Mouse (Mus musculus) myocyte (in vitro differentiated cells): ENCODE results near the gene Epha5. TPM values are rescaled to one million over a fixed set of nuclear protein-coding genes. Genes with fewer than 3 reads are reported as not detected.

Source experiments
- H3K27me3 ChIP-seq: one replicate; pipeline ENCODE4 v1.6.1; 2011; ENCODE audit not compliant: control insufficient read depth, insufficient read depth, insufficient read length
- H3K36me3 ChIP-seq: one replicate; pipeline ENCODE4 v1.6.1; 2011; ENCODE audit not compliant: control insufficient read depth, insufficient read depth
- H3K4me2 ChIP-seq: one replicate; pipeline ENCODE4 v1.6.1; 2011; ENCODE audit warnings: low read depth, control low read depth
- H3K4me3 ChIP-seq: one replicate; pipeline ENCODE4 v1.5.1; 2011; ENCODE audit warnings: mild to moderate bottlenecking, control low read depth, moderate library complexity
- H3K79me2 ChIP-seq: one replicate; pipeline ENCODE4 v1.6.1; 2011; ENCODE audit not compliant: control insufficient read depth, insufficient read depth
- H3ac ChIP-seq: one replicate; pipeline ENCODE4 v1.6.1; 2011; ENCODE audit not compliant: control insufficient read depth, insufficient read length
- CEBPB ChIP-seq: IDR thresholded peaks from 2 replicates; pipeline ENCODE4 v1.6.1; 2011; ENCODE audit warnings: mild to moderate bottlenecking, moderate library complexity; ENCODE audit not compliant: poor library complexity, insufficient read depth, severe bottlenecking
- E2F4 ChIP-seq: IDR thresholded peaks from one replicate; pipeline ENCODE4 v1.6.1; 2011; ENCODE audit warnings: mild to moderate bottlenecking, control low read depth, moderate library complexity; ENCODE audit not compliant: insufficient read depth
- MAX ChIP-seq: IDR thresholded peaks from one replicate; pipeline ENCODE4 v1.6.1; 2011; ENCODE audit warnings: low read depth, mild to moderate bottlenecking, control low read depth
- MYOD1 ChIP-seq, 3 experiments: IDR thresholded peaks; one replicate each; pipeline ENCODE4 v1.6.1; 2011; ENCODE audit warnings: control low read depth in 2 of 3, low read depth in 2 of 3, mild to moderate bottlenecking in 2 of 3, moderate library complexity in 1 of 3; ENCODE audit not compliant: insufficient read length in 2 of 3, control insufficient read depth in 1 of 3
- MYOG ChIP-seq, 3 experiments: IDR thresholded peaks; one replicate each; pipeline ENCODE4 v1.6.1; 2011; ENCODE audit warnings: control low read depth in 2 of 3, low read depth in 2 of 3, mild to moderate bottlenecking in 2 of 3; ENCODE audit not compliant: insufficient read length in 2 of 3, control insufficient read depth in 1 of 3, insufficient read depth in 1 of 3
- POLR2A ChIP-seq: IDR thresholded peaks from one replicate; pipeline ENCODE4 v1.6.1; 2011; ENCODE audit warnings: low read depth, mild to moderate bottlenecking, control low read depth, moderate library complexity; ENCODE audit not compliant: insufficient read length
- POLR2AphosphoS2 ChIP-seq: IDR thresholded peaks from one replicate; pipeline ENCODE4 v1.6.1; 2011; ENCODE audit warnings: low read depth, control low read depth; ENCODE audit not compliant: insufficient read length
- REST ChIP-seq: IDR thresholded peaks from one replicate; pipeline ENCODE4 v1.6.1; 2011; ENCODE audit warnings: mild to moderate bottlenecking, control low read depth, moderate library complexity; ENCODE audit not compliant: insufficient read depth, insufficient read length
- SRF ChIP-seq: IDR thresholded peaks from one replicate; pipeline ENCODE4 v1.6.1; 2011; ENCODE audit warnings: low read depth; ENCODE audit not compliant: control insufficient read depth, insufficient read length
- TCF12 ChIP-seq: IDR thresholded peaks from one replicate; pipeline ENCODE4 v1.6.1; 2011; ENCODE audit warnings: mild to moderate bottlenecking, control low read depth; ENCODE audit not compliant: poor library complexity, insufficient read depth, severe bottlenecking
- TCF3 ChIP-seq: IDR thresholded peaks from one replicate; pipeline ENCODE4 v1.6.1; 2011; ENCODE audit warnings: low read depth, control low read depth; ENCODE audit not compliant: insufficient read length
- USF1 ChIP-seq: IDR thresholded peaks from one replicate; pipeline ENCODE4 v1.6.1; 2011; ENCODE audit warnings: low read depth, mild to moderate bottlenecking, control low read depth, moderate library complexity
- polyA plus RNA-seq: library from polyadenylated mRNA; unstranded; fragments of >200 nt; fragmentation: generic; extraction: Trizol; gene quantifications from one replicate; pipeline ENCODE4 v1.2.1, GENCODE M21; 2012; ENCODE audit warnings: missing spikeins

Epha5 gene
- polyA plus RNA-seq: not detected

- Histone ChIP-seq H3K36me3 (no peaks in the 10 kb centered on the region), H3K79me2 (no peaks in the 10 kb centered on the region), H3K4me3 (no peak within 1 kb of the TSS), H3ac (no peak within 1 kb of the TSS), H3K4me2 (peak within 1 kb of the TSS; percentile 12), H3K27me3 (no peaks in the 10 kb centered on the region)
- TF ChIP-seq MYOG (IDR thresholded peaks at IDR 0.05; ENCODE audit: control insufficient read depth in 1 of 3, insufficient read depth in 1 of 3, insufficient read length in 2 of 3, low read depth in 2 of 3): no peak
- no peak for TF ChIP-seq POLR2AphosphoS2
- TF ChIP-seq TCF3: no peak
- TF ChIP-seq USF1: no peak
- TF ChIP-seq MAX: no peak
These were observed at the start of gene Epha5 for GRCm38 (mm10) chr5:84417062-84417879. Gene Epha5 (minus strand): TSS chr5:84417382.

- Histone ChIP-seq H3ac (no peak overlapping the region), H3K36me3 (no peaks in the 10 kb centered on the region), H3K4me3 (no peak overlapping the region), H3K4me2 (no peak overlapping the region), H3K27me3 (no peaks in the 10 kb centered on the region), H3K79me2 (no peaks in the 10 kb centered on the region)
- no peak for TF ChIP-seq USF1
These were observed 39.0 kb upstream of the Epha5 start for GRCm38 (mm10) chr5:84456216-84456615.

GRCm38 (mm10) chr5:84454641-84455040, 37.5 kb upstream of the Epha5 start:
- Histone ChIP-seq H3K4me3 (no peak overlapping the region), H3K27me3 (no peaks in the 10 kb centered on the region), H3K36me3 (no peaks in the 10 kb centered on the region), H3K4me2 (no peak overlapping the region), H3K79me2 (no peaks in the 10 kb centered on the region), H3ac (no peak overlapping the region)
- TF ChIP-seq POLR2A (no peak), CEBPB (no peak), MAX (no peak), E2F4 (no peak), TCF3 (no peak), REST (no peak), POLR2AphosphoS2 (no peak), USF1 (no peak), SRF (no peak), MYOD1 (IDR thresholded peaks at IDR 0.05; ENCODE audit: control insufficient read depth in 1 of 3, insufficient read length in 2 of 3, low read depth in 2 of 3) (no peak), TCF12 (no peak), MYOG (IDR thresholded peaks at IDR 0.05; ENCODE audit: control insufficient read depth in 1 of 3, insufficient read depth in 1 of 3, insufficient read length in 2 of 3, low read depth in 2 of 3) (no peak)

GRCm38 (mm10) chr5:84453839-84454238, 36.7 kb upstream of the Epha5 start:
- TF ChIP-seq REST (no peak), SRF (no peak), E2F4 (no peak), CEBPB (no peak), POLR2A (no peak), TCF12 (no peak), USF1 (no peak), POLR2AphosphoS2 (no peak), MYOG (IDR thresholded peaks at IDR 0.05; ENCODE audit: control insufficient read depth in 1 of 3, insufficient read depth in 1 of 3, insufficient read length in 2 of 3, low read depth in 2 of 3) (no peak), MAX (no peak), MYOD1 (IDR thresholded peaks at IDR 0.05; ENCODE audit: control insufficient read depth in 1 of 3, insufficient read length in 2 of 3, low read depth in 2 of 3) (no peak), TCF3 (no peak)
- no peak overlapping the region for H3K4me3 ChIP-seq
- H3ac ChIP-seq: no peak overlapping the region
- no peak overlapping the region for H3K4me2 ChIP-seq
- no peaks in the 10 kb centered on the region for H3K36me3 ChIP-seq
- no peaks in the 10 kb centered on the region for H3K79me2 ChIP-seq
- H3K27me3 ChIP-seq: no peaks in the 10 kb centered on the region

GRCm38 (mm10) chr5:84440232-84440631, 23.1 kb upstream of the Epha5 start:
- Histone ChIP-seq H3K4me2 (no peak overlapping the region), H3K4me3 (no peak overlapping the region), H3ac (no peak overlapping the region), H3K36me3 (no peaks in the 10 kb centered on the region), H3K27me3 (no peaks in the 10 kb centered on the region), H3K79me2 (no peaks in the 10 kb centered on the region)
- no peak for TF ChIP-seq TCF3
- TF ChIP-seq MYOD1 (IDR thresholded peaks at IDR 0.05; ENCODE audit: control insufficient read depth in 1 of 3, insufficient read length in 2 of 3, low read depth in 2 of 3): no peak
- no peak for TF ChIP-seq USF1
- TF ChIP-seq MAX: no peak
- no peak for TF ChIP-seq SRF
- no peak for TF ChIP-seq POLR2AphosphoS2
- no peak for TF ChIP-seq E2F4
- no peak for TF ChIP-seq CEBPB
- no peak for TF ChIP-seq MYOG (IDR thresholded peaks at IDR 0.05; ENCODE audit: control insufficient read depth in 1 of 3, insufficient read depth in 1 of 3, insufficient read length in 2 of 3, low read depth in 2 of 3)
- no peak for TF ChIP-seq TCF12
- TF ChIP-seq POLR2A: no peak
- no peak for TF ChIP-seq REST
